8 mouse cellular contexts compared by ENCODE assay signal in the genomic region with DNA sequence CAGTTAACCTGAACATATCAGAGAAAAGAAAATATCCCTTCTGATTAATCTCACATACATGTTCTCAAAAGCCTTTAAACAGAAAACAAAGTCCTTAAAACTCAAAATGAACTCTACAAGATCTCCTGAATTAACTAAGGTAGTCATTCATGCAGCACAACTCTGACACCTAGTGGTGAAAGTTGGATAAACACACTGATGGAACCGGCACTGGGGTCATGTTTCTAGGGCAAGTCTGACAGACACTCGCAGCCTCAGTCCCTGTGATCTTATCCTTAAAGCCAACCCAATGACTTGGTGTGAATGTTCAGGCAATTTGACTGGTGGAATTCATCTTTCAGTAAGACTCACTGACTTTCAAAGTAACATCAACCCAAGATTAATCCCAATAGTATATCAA. TPM values are rescaled to one million over a fixed set of nuclear protein-coding genes. Genes with fewer than 3 reads are reported as not detected.
A peak's percentile ranks its signal among the peaks of the same experiment; 100 is the strongest.
DNase-seq lines count a peak whose midpoint lies in the region; ATAC-seq lines count a peak whose summit lies in the region.

No protein-coding gene starts in this region.

- ATAC-seq in frontal cortex, adult (ENCODE audit: low TSS enrichment): peak; percentile 76

- intact Hi-C loops in left cerebral cortex, postnatal 14 days (cut with DNase I): no loop called here

- peak; percentile 39 for DNase-seq in urinary bladder, postnatal 25 days (ENCODE audit: low spot score)
- no peak for DNase-seq in urinary bladder, adult 2 months (ENCODE audit: low spot score)
- DNase-seq in c-Kit-positive CD71-negative TER-119-negative erythroid progenitor cells, embryonic 14.5 days (ENCODE audit: low read depth): peak; percentile 73
- peak; percentile 89 for DNase-seq in hindlimb bud, embryonic 11.5 days (ENCODE audit: extremely low spot score, low read depth, low spot score)
- peak; percentile 55 to 62 for DNase-seq in left cerebral cortex, postnatal 14 days (ENCODE audit: low spot score in 2 of 2)
- DNase-seq in naive thymus-derived CD4-positive, alpha-beta T cell, adult 2 months (ENCODE audit: low read depth): peak; percentile 81
- peak; percentile 23 for DNase-seq in testis, postnatal 14 days (ENCODE audit: low spot score)

RNA-seq across cellular contexts. Expression of a gene that starts 13.4 kb away (rescaled TPM):
- 18.2 and 35.3 TPM in 2 replicates for polyA plus RNA-seq in urinary bladder, adult 2 months (2012; rRNA removed)
- 10 to 100 TPM; 17.8 to 20.9 TPM for total RNA-seq in left cerebral cortex, postnatal 14 days (2021)

RNA-seq across cellular contexts. Expression of a gene that starts 40.7 kb away (rescaled TPM):
- 35.2 and 47.6 TPM in 2 replicates for polyA plus RNA-seq in urinary bladder, adult 2 months (2012; rRNA removed)
- 10 to 100 TPM; 95.9 to 97.9 TPM for total RNA-seq in left cerebral cortex, postnatal 14 days (2021)
